Mouse (Mus musculus) CH12.LX (cell line): ENCODE data around the gene Npas3. TPM values are rescaled to one million over a fixed set of nuclear protein-coding genes. Genes with fewer than 3 reads are reported as not detected.
A peak's percentile ranks its signal among the peaks of the same experiment; 100 is the strongest.

Source experiments
- DNase-seq: peaks from one replicate; pipeline ENCODE4 v3.0.0-alpha.2; 2013; ENCODE audit errors: extremely low read depth
- H3K27ac ChIP-seq: 2 replicates; pipeline ENCODE4 v1.5.1; 2012; ENCODE audit warnings: low read depth, mild to moderate bottlenecking, control low read depth, moderate library complexity; ENCODE audit not compliant: insufficient read depth
- H3K27me3 ChIP-seq: replicated peaks from 2 replicates; pipeline ENCODE3; 2012; ENCODE audit warnings: inconsistent platforms
- H3K36me3 ChIP-seq, 2 experiments: replicated peaks in 1 of 2; 2 replicates each; pipeline versions ENCODE3 to v1.6.1; 2012; ENCODE audit warnings: inconsistent platforms in 1 of 2, low read length in 1 of 2, mild to moderate bottlenecking in 1 of 2, mixed read lengths in 1 of 2, moderate library complexity in 1 of 2; ENCODE audit not compliant: control insufficient read depth in 1 of 2, insufficient read depth in 1 of 2
- H3K4me1 ChIP-seq, 2 experiments: 2 replicates each; pipeline ENCODE4 v1.6.1; 2012; ENCODE audit warnings: inconsistent platforms in 1 of 2, moderate library complexity in 1 of 2; ENCODE audit not compliant: insufficient read depth in 2 of 2, control insufficient read depth in 1 of 2
- H3K4me2 ChIP-seq: 2 replicates; pipeline ENCODE4 v1.6.1; 2012; ENCODE audit warnings: low read depth, mild to moderate bottlenecking, control low read depth; ENCODE audit not compliant: poor library complexity, insufficient read depth, severe bottlenecking
- H3K4me3 ChIP-seq, 3 experiments: fragments of 150-350 bp in 1 of 3; sonication (generic) in 1 of 3; replicated peaks in 1 of 3; 2 replicates each; pipeline versions ENCODE3 to v1.5.1; 2011 to 2012; ENCODE audit warnings: low read depth in 2 of 3, low read length in 2 of 3, mild to moderate bottlenecking in 2 of 3, moderate library complexity in 2 of 3, control low read depth in 1 of 3, improper control_type of control experiment in 1 of 3, inconsistent platforms in 1 of 3, mixed read lengths in 1 of 3; ENCODE audit not compliant: poor library complexity in 1 of 3
- H3K79me2 ChIP-seq: replicated peaks from 2 replicates; pipeline ENCODE4 v1.6.1; 2012; ENCODE audit warnings: mild to moderate bottlenecking, moderate library complexity; ENCODE audit not compliant: control insufficient read depth, poor library complexity, insufficient read depth, severe bottlenecking; ENCODE audit errors: extremely low read depth
- H3K9ac ChIP-seq: 2 replicates; pipeline ENCODE4 v1.6.1; 2012; ENCODE audit warnings: low read depth, mild to moderate bottlenecking, control low read depth, moderate library complexity; ENCODE audit not compliant: insufficient read depth
- H3K9me3 ChIP-seq: replicated peaks from 2 replicates; pipeline ENCODE3; 2012; ENCODE audit warnings: low read length, inconsistent platforms, mixed read lengths
- BHLHE40 ChIP-seq: IDR thresholded peaks from 2 replicates; pipeline ENCODE4 v1.6.1; 2011; ENCODE audit warnings: mild to moderate bottlenecking, low read depth, low read length, improper control_type of control experiment
- CHD1 ChIP-seq: IDR thresholded peaks from 2 replicates; pipeline ENCODE4 v1.6.1; 2012; ENCODE audit warnings: low read depth, low read length, improper control_type of control experiment, inconsistent platforms
- CHD2 ChIP-seq: IDR thresholded peaks from 2 replicates; pipeline ENCODE4 v1.6.1; 2011; ENCODE audit warnings: low read length, improper control_type of control experiment
- CTCF ChIP-seq, 2 experiments: IDR thresholded peaks in 1 of 2; conservative IDR thresholded peaks in 1 of 2; 2 replicates each; pipeline ENCODE4 v1.5.1; 2011 to 2012; ENCODE audit warnings: low read depth in 2 of 2, low read length in 2 of 2, improper control_type of control experiment in 1 of 2, inconsistent platforms in 1 of 2, mild to moderate bottlenecking in 1 of 2, moderate library complexity in 1 of 2
- E2F4 ChIP-seq: IDR thresholded peaks from 2 replicates; pipeline ENCODE4 v1.6.1; 2011; ENCODE audit warnings: low read depth, low read length, improper control_type of control experiment; ENCODE audit not compliant: insufficient replicate concordance
- EP300 ChIP-seq: IDR thresholded peaks from 2 replicates; pipeline ENCODE4 v1.6.1; 2011; ENCODE audit warnings: low read length, improper control_type of control experiment
- HCFC1 ChIP-seq: IDR thresholded peaks from 2 replicates; pipeline ENCODE4 v1.6.1; 2012; ENCODE audit warnings: low read depth, mild to moderate bottlenecking, inconsistent platforms, low read length, improper control_type of control experiment
- KAT2A ChIP-seq: IDR thresholded peaks from 2 replicates; pipeline ENCODE4 v1.6.1; 2012; ENCODE audit warnings: low read length, improper control_type of control experiment, inconsistent platforms; ENCODE audit not compliant: insufficient replicate concordance
- MAZ ChIP-seq: IDR thresholded peaks from 2 replicates; pipeline ENCODE4 v1.6.1; 2012; ENCODE audit warnings: low read depth, mild to moderate bottlenecking, inconsistent platforms, low read length, improper control_type of control experiment, moderate library complexity
- MYC ChIP-seq: IDR thresholded peaks from 2 replicates; pipeline ENCODE4 v1.6.1; 2011; ENCODE audit warnings: low read depth, mild to moderate bottlenecking, improper control_type of control experiment, low read length
- NELFE ChIP-seq: IDR thresholded peaks from 2 replicates; pipeline ENCODE4 v1.6.1; 2011; ENCODE audit warnings: low read depth, low read length, improper control_type of control experiment
- NRF1 ChIP-seq: IDR thresholded peaks from 2 replicates; pipeline ENCODE4 v1.6.1; 2014; ENCODE audit warnings: low read depth, mild to moderate bottlenecking, inconsistent platforms, low read length, improper control_type of control experiment, moderate library complexity
- PAX5 ChIP-seq: IDR thresholded peaks from 2 replicates; pipeline ENCODE4 v1.6.1; 2012; ENCODE audit warnings: low read length, inconsistent platforms, mixed read lengths
- SIN3A ChIP-seq: IDR thresholded peaks from 2 replicates; pipeline ENCODE4 v1.6.1; 2012; ENCODE audit warnings: low read length, improper control_type of control experiment, inconsistent platforms
- TBP ChIP-seq: conservative IDR thresholded peaks from 2 replicates; pipeline ENCODE4 v1.6.1; 2011; ENCODE audit warnings: low read depth, low read length, improper control_type of control experiment
- TCF12 ChIP-seq: IDR thresholded peaks from 2 replicates; pipeline ENCODE4 v1.6.1; 2014; ENCODE audit warnings: low read depth, mild to moderate bottlenecking, inconsistent platforms, low read length, improper control_type of control experiment
- USF1 ChIP-seq: IDR thresholded peaks from 2 replicates; pipeline ENCODE4 v1.6.1; 2014; ENCODE audit warnings: low read depth, mild to moderate bottlenecking, inconsistent platforms, low read length, improper control_type of control experiment
- ZKSCAN1 ChIP-seq: IDR thresholded peaks from 2 replicates; pipeline ENCODE4 v1.6.1; 2012; ENCODE audit warnings: low read depth, inconsistent platforms, low read length, improper control_type of control experiment, borderline replicate concordance
- ZMIZ1 ChIP-seq: IDR thresholded peaks from 2 replicates; pipeline ENCODE4 v1.6.1; 2012; ENCODE audit warnings: low read depth, mild to moderate bottlenecking, inconsistent platforms, low read length, improper control_type of control experiment
- ZNF384 ChIP-seq: IDR thresholded peaks from 2 replicates; pipeline ENCODE4 v1.6.1; 2012; ENCODE audit warnings: low read depth, low read length, improper control_type of control experiment, inconsistent platforms
- dilution Hi-C: fragments of 300-500 bp; cut with MboI; formaldehyde crosslinking; loops from 2 replicates; pipeline ENCODE4 v1.14.3; 2020; ENCODE audit warnings: low sequenced_read_pairs; ENCODE audit not compliant: extremely low pct_unique_long_range_greater_than_20kb, extremely low pct_ligation_motif_present
- in situ Hi-C: fragments of 300-500 bp; cut with MboI; formaldehyde crosslinking; loops from 3 replicates; pipeline ENCODE4 v1.14.3; 2019; ENCODE audit warnings: low sequenced_read_pairs, low pct_ligation_motif_present, low pct_unique_long_range_greater_than_20kb, mixed read lengths
- polyA plus RNA-seq: library from polyadenylated mRNA; unstranded; fragments of >175 nt; gene quantifications from 2 replicates; pipeline ENCODE4 v1.2.1, GENCODE M21; 2012; ENCODE audit warnings: low read depth; ENCODE audit not compliant: insufficient read length
- total RNA-seq, 2 experiments: library from RNA; depleted of rRNA; stranded (reverse); fragments of 300-350 nt in 1 of 2; fragments of >200 nt in 1 of 2; gene quantifications; 2 replicates each; pipeline ENCODE4 v1.2.3; 2012 to 2014

The Npas3 gene
- total and polyA plus RNA-seq, 3 experiments = 0.13 TPM; not detected in 1

GRCm38 (mm10) chr12:53248796-53249195, 319 bp downstream of the Npas3 start:
- in situ Hi-C loops = loop anchor here (25.0 kb wide), 2 partner anchors 336 to 789 kb away; no protein-coding TSS in a partner anchor
- peaks cover 4% of the 10 kb centered on the region for H3K9me3 ChIP-seq
- H3K9ac ChIP-seq = no peak overlapping the region
- H3K27me3 ChIP-seq = no peaks in the 10 kb centered on the region
- H3K4me1 ChIP-seq = peaks cover 0 to 14% of the 10 kb centered on the region in 2 experiments; a peak in 2 of 4 replicates
- dilution Hi-C loops = no loop called here
- H3K36me3 ChIP-seq = no peaks in the 10 kb centered on the region
- no peak overlapping the region for H3K4me3 ChIP-seq
- no peaks in the 10 kb centered on the region for H3K79me2 ChIP-seq
- TF ChIP-seq TCF12 = no peak
- TF ChIP-seq ZMIZ1 = no peak
- no peak for TF ChIP-seq HCFC1
- TF ChIP-seq CHD1 = no peak
- no peak for TF ChIP-seq EP300
- no peak for TF ChIP-seq SIN3A
- TF ChIP-seq CHD2 = no peak
- no peak for TF ChIP-seq BHLHE40
- TF ChIP-seq USF1 = no peak
- no peak for TF ChIP-seq MYC
- no peak for TF ChIP-seq KAT2A
- TF ChIP-seq MAZ = no peak
- no peak overlapping the region for H3K27ac ChIP-seq
- DNase-seq = no peak
- H3K4me2 ChIP-seq = no peak overlapping the region

GRCm38 (mm10) chr12:53251701-53252181, 3.3 kb downstream of the Npas3 start:
- peak overlapping the region; percentile 69 for H3K4me2 ChIP-seq
- H3K9ac ChIP-seq = 0 out of 2 replicates have a peak overlapping the region, but pooled peaks have one; percentile 28
- no peaks in the 10 kb centered on the region for H3K36me3 ChIP-seq
- in situ Hi-C loops (no loop called here), dilution Hi-C loops (no loop called here)
- peak overlapping the region in 2 of 3 experiments; percentile 39 to 40 for H3K4me3 ChIP-seq
- DNase-seq = peak; percentile 19
- no peak overlapping the region for H3K27ac ChIP-seq
- peaks cover 0 to 36% of the 10 kb centered on the region in 2 experiments; a peak in 2 of 4 replicates for H3K4me1 ChIP-seq
- H3K9me3 ChIP-seq = peaks cover 4% of the 10 kb centered on the region
- no peaks in the 10 kb centered on the region for H3K27me3 ChIP-seq
- TF ChIP-seq CTCF (conservative IDR thresholded peaks at IDR 0.05 in 1 of 2, IDR thresholded peaks at IDR 0.05 in 1 of 2; ENCODE audit: low read depth in 2 of 2, low read length in 2 of 2) (no peak), HCFC1 (no peak), NRF1 (no peak), TBP (no peak), E2F4 (no peak), ZKSCAN1 (no peak), NELFE (no peak), KAT2A (no peak), ZNF384 (no peak), PAX5 (no peak)
- no peaks in the 10 kb centered on the region for H3K79me2 ChIP-seq
